In the genomic region with DNA sequence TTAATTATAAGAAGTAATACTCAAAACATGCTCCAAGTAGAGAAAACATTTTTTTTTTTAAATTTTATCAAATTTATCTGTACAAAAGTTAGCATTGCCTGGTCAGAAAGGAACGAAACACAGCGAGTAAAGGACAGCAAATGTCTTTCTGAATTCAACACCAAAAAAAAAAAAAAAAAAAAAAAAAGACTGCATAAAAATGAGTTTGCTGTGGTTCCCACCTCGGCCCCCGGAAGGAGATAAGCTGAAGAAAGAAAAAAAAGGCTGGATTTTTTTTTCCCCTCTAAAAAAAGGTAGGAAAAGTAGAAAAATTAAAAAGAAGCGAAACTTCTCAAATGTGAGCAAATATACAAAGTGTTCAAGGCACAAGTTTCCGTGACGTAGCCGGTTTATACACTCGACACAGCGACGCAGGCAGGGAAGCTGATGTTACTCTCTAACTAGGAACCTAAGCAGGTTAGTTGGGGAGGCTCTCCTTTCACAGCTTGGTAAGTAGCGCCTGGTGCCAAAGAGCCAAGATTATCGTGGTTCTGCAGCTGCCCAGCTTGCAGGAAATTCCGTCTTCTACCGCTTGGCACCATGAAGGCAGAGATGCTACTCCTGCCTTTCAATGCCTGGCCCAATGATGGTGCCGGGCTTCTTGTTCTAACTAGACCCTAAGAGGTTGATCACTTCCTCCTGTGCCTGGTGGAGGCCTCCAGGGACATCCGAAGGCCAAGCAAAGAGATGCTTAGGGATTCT, we compare ENCODE assay signal across 12 mouse cellular contexts. TPM values are rescaled to one million over a fixed set of nuclear protein-coding genes. Genes with fewer than 3 reads are reported as not detected.
A peak's percentile ranks its signal among the peaks of the same experiment; 100 is the strongest.
DNase-seq lines count a peak whose midpoint lies in the region; ATAC-seq and TF ChIP-seq lines count a peak whose summit lies in the region.
"Had no signal": no experiment of that assay in that cellular context is flagged by ENCODE, and none has a peak within 500 bp of the region (broad histone marks: within the 10 kb centered on the region; RNA-seq: fewer than 3 reads in every experiment).

No protein-coding gene starts in this region.

- H3K4me1 ChIP-seq in hindbrain, embryonic 14.5 days (replicated peaks; ENCODE audit: control insufficient read depth, insufficient read depth, low read length), result peaks cover 46% of the 10 kb centered on the region
- H3K4me1 ChIP-seq in midbrain, embryonic 16.5 days (ENCODE audit: control insufficient read depth, insufficient read depth, low read length), result peaks cover 24% of the 10 kb centered on the region

- H3K36me3 ChIP-seq in hindbrain, embryonic 14.5 days (replicated peaks; ENCODE audit: control insufficient read depth, insufficient read depth), result no peaks in the 10 kb centered on the region
- no peaks in the 10 kb centered on the region for H3K36me3 ChIP-seq in midbrain, embryonic 16.5 days (ENCODE audit: control insufficient read depth, insufficient read depth, low read length)
- H3K36me3 ChIP-seq: embryonic facial prominence, embryonic 15.5 days; lung, embryonic 15.5 days had no signal

- 72% methylated on average over 17 of the region's 17 CpGs for WGBS in hindbrain, embryonic 14.5 days
- WGBS in midbrain, embryonic 16.5 days, result 76% methylated on average over 17 of the region's 17 CpGs

- H3K27me3 ChIP-seq in hindbrain, embryonic 14.5 days (ENCODE audit: control insufficient read depth, insufficient read depth, low read length), result peaks cover 25% of the 10 kb centered on the region
- H3K27me3 ChIP-seq in midbrain, embryonic 16.5 days (ENCODE audit: control insufficient read depth, insufficient read depth, low read depth, low read length), result peaks cover 27% of the 10 kb centered on the region

- H3K9me3 ChIP-seq in hindbrain, embryonic 14.5 days (ENCODE audit: control insufficient read depth, low read length), result no peaks in the 10 kb centered on the region
- H3K9me3 ChIP-seq in midbrain, embryonic 16.5 days (replicated peaks; ENCODE audit: control insufficient read depth, low read length, poor library complexity, severe bottlenecking), result no peaks in the 10 kb centered on the region
- H3K9me3 ChIP-seq: embryonic facial prominence, embryonic 15.5 days; lung, embryonic 15.5 days; megakaryocyte, embryonic 14.5 days had no signal

- H3K9ac ChIP-seq in hindbrain, embryonic 14.5 days, result peak overlapping the region; percentile 7; the same call in 1 of the 2 replicates
- H3K9ac ChIP-seq in midbrain, embryonic 16.5 days (ENCODE audit: low read depth, low read length), result no peak overlapping the region
- H3K9ac ChIP-seq: embryonic facial prominence, embryonic 15.5 days; lung, embryonic 15.5 days had no signal

- DNase-seq in left cerebral cortex, adult 2 months (ENCODE audit: extremely low spot score in 1 of 2, low spot score in 2 of 2), result no peak
- DNase-seq in left cerebral cortex, postnatal 14 days (ENCODE audit: low spot score in 2 of 2), result no peak
- DNase-seq in brain, embryonic 14.5 days (ENCODE audit: low read depth), result peak; percentile 53
- DNase-seq in hindbrain, embryonic 14.5 days (ENCODE audit: low spot score), result no peak
- DNase-seq in gastrocnemius, postnatal 14 days, result no peak
- DNase-seq in adrenal gland, adult 8-10 months, result no peak
- no peak for DNase-seq in layer of hippocampus, adult 8-10 months (ENCODE audit: low spot score in 2 of 2)
- DNase-seq: kidney, postnatal 25 days had no signal

- intact Hi-C loops in left cerebral cortex, adult 2 months (cut with DNase I), result loop anchor here (2.0 kb wide), 1 partner anchor 57 kb away; no protein-coding TSS in a partner anchor
- intact Hi-C loops in left cerebral cortex, postnatal 14 days (cut with DNase I), result loop anchor here (10.0 kb wide), 1 partner anchor 229 kb away; a partner anchor contains a TSS
- intact Hi-C loops in gastrocnemius, postnatal 14 days (cut with DNase I; ENCODE audit: low total_unique reads), result loop anchor here (5.0 kb wide), 1 partner anchor 131 kb away; no protein-coding TSS in a partner anchor

- peak overlapping the region; percentile 82 for H3K27ac ChIP-seq in left cerebral cortex, adult 2 months
- H3K27ac ChIP-seq in hindbrain, embryonic 14.5 days, result peak overlapping the region; percentile 64
- H3K27ac ChIP-seq in midbrain, embryonic 16.5 days (ENCODE audit: low read length), result peak overlapping the region; percentile 56
- H3K27ac ChIP-seq: embryonic facial prominence, embryonic 15.5 days; lung, embryonic 15.5 days had no signal

- peak overlapping the region; percentile 96 for H3K4me2 ChIP-seq in hindbrain, embryonic 14.5 days (replicated peaks)
- H3K4me2 ChIP-seq in midbrain, embryonic 16.5 days (ENCODE audit: low read length), result peak overlapping the region; percentile 31
- H3K4me2 ChIP-seq: embryonic facial prominence, embryonic 15.5 days; lung, embryonic 15.5 days had no signal

- ATAC-seq in hindbrain, embryonic 14.5 days (ENCODE audit: low FRiP score), result no peak
- no peak for ATAC-seq in midbrain, embryonic 16.5 days

- peak overlapping the region; percentile 63 for H3K4me3 ChIP-seq in left cerebral cortex, adult 2 months
- H3K4me3 ChIP-seq in hindbrain, embryonic 14.5 days (replicated peaks; ENCODE audit: low read length), result no peak overlapping the region
- H3K4me3 ChIP-seq in midbrain, embryonic 16.5 days (ENCODE audit: low read depth, low read length), result 0 out of 2 replicates have a peak overlapping the region, but pooled peaks have one; percentile 1
- H3K4me3 ChIP-seq: embryonic facial prominence, embryonic 15.5 days; lung, embryonic 15.5 days; megakaryocyte, embryonic 14.5 days had no signal

- TF ChIP-seq CTCF in left cerebral cortex, adult 2 months (IDR thresholded peaks at IDR 0.05), result peak; percentile 21
- TF ChIP-seq CTCF in brain, embryonic 14.5 days (IDR thresholded peaks at IDR 0.05; ENCODE audit: borderline replicate concordance, extremely low read depth, insufficient read depth, insufficient read length), result no peak

- TF ChIP-seq POLR2A in brain, embryonic 14.5 days (IDR thresholded peaks at IDR 0.05; ENCODE audit: borderline replicate concordance, extremely low read depth, insufficient read depth, insufficient read length, poor library complexity, severe bottlenecking), result no peak

RNA-seq across cellular contexts. Expression of a gene that starts 4.5 kb away (rescaled TPM):
- total RNA-seq in left cerebral cortex, adult 2 months (2021), result 10 to 100 TPM; 55.3 to 66.9 TPM
- 10 to 100 TPM; 62.2 to 70.1 TPM for total RNA-seq in left cerebral cortex, postnatal 14 days (2021)
- 17.6 and 17.9 TPM in 2 replicates for polyA plus RNA-seq in brain, embryonic 14.5 days (2012; rRNA removed)
- polyA plus RNA-seq in hindbrain, embryonic 14.5 days (2014; fragmentation: Nextera tagmentation; extraction: Ambion mirVana), result 18.5 and 20.1 TPM in 2 replicates
- polyA plus RNA-seq in midbrain, embryonic 16.5 days (2015; fragmentation: Nextera tagmentation; extraction: Ambion mirVana), result 10.1 and 16.2 TPM in 2 replicates
- 1 to 10 TPM; 7.2 to 8.8 TPM for total RNA-seq in gastrocnemius, postnatal 14 days (2021)
- 1 to 10 TPM in 3 of 4 experiments, under 1 TPM in 1; 0.92 to 2.6 (median 1.2) TPM for total RNA-seq in adrenal gland, adult 8-10 months (2022)
- 10 to 100 TPM; 47.4 to 54.5 (median 52.1) TPM for total RNA-seq in layer of hippocampus, adult 8-10 months (2022)

RNA-seq across cellular contexts. Expression of a gene that starts 12.9 kb away (rescaled TPM):
- 10 to 100 TPM; 22.0 to 25.4 TPM for total RNA-seq in left cerebral cortex, adult 2 months (2021)
- 10 to 100 TPM; 22.1 to 23.4 TPM for total RNA-seq in left cerebral cortex, postnatal 14 days (2021)
- polyA plus RNA-seq in brain, embryonic 14.5 days (2012; rRNA removed), result 11.7 and 16.0 TPM in 2 replicates
- polyA plus RNA-seq in hindbrain, embryonic 14.5 days (2014; fragmentation: Nextera tagmentation; extraction: Ambion mirVana), result 22.4 and 24.9 TPM in 2 replicates
- polyA plus RNA-seq in midbrain, embryonic 16.5 days (2015; fragmentation: Nextera tagmentation; extraction: Ambion mirVana), result 20.4 and 20.6 TPM in 2 replicates
- total RNA-seq in gastrocnemius, postnatal 14 days (2021), result 10 to 100 TPM; 13.1 to 13.8 TPM
- total RNA-seq in adrenal gland, adult 8-10 months (2022), result 10 to 100 TPM; 36.0 to 39.9 (median 38.2) TPM
- 10 to 100 TPM; 27.0 to 33.4 (median 28.4) TPM for total RNA-seq in layer of hippocampus, adult 8-10 months (2022)

Comparison
In these comparisons a context has a peak if more than half of its experiments do, and no peak if none do; other contexts are left out.
1. RNA of a gene that starts 4.5 kb away (total RNA-seq): 62.2 to 70.1 TPM in left cerebral cortex, postnatal 14 days, 55.3 to 66.9 TPM in left cerebral cortex, adult 2 months and 47.4 to 54.5 TPM in layer of hippocampus, adult 8-10 months; 7.2 to 8.8 TPM in gastrocnemius, postnatal 14 days and 0.92 to 2.6 TPM in adrenal gland, adult 8-10 months; every median in the first group is over 4 times any median in the second.
2. Peak in every context shown above with its lines, with median percentiles within 50 percentile points of each other: H3K27ac ChIP-seq.